Mouse (Mus musculus) spleen, embryonic (tissue): Measurements from ENCODE around the gene Tagln.

Source experiments
- CTCF ChIA-PET: fragments of 350-600 bp; sonication (Branson Sonifier 250); formaldehyde crosslinking; loops from one replicate; lab custom pipeline; 2022; lab: Charles Lee

Gene Tagln

DNA sequence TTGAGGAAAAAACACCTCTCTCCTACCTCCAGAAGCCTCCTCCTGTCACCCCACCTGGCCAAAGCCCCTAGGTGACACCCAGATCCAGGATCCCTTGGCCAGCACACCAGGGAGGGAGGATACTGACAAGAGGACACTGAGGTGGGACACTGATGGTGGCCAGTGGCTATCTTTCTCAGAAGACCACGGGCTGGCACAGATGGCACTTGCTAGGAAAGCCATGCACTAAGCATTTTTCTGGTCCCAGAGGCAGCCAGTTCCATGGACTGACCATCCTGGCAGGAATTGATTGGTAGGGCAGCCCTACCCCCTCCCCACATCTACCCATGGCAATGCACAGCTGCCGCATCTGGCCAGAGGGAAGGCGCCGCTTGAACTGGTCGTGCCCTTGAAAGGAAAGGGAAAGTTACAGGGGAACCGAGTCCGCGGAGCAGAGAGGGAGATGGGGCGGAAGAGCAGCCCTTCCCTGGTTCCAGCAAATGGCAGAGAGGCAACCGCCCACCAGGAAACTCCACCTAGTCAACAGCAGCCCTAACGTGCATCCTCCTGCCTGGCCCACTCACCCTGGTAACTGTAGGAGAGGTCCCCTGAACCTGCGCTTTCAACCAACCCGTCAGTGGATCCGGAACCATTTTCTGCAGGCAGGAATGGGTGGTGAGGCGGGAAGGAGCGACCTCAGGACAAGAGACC lies 10.5 kb upstream of the Tagln start:
- CTCF ChIA-PET = interaction anchor here (1.2 kb wide), 1 partner anchor 8 kb away, joined by 4 read pairs; no protein-coding TSS in a partner anchor

DNA sequence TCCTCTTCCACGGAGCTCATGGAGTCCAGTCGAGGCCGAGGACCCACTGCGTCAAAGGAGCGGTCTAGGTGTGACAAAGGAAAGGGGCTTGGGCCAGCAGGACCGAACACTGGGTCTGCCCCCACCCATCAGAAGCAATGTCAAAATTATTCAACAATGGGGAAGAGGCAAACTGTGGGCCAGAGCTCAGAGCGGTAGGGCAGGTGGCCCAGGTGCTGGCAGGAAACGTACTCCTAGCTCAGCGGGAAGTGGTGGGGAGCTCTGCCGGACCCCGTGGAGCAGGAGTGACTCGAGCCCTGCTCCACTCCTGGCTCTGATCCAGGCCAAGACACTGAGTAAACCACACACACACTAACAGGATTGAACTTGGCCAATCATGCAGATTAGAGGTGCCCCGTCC lies 9.9 kb upstream of the Tagln start:
- CTCF ChIA-PET = interaction anchor here (0.9 to 1.2 kb wide), 2 partner anchors 8 to 10 kb away, joined by 3 to 4 read pairs; partner anchors contain the start of gene Sidt2

DNA sequence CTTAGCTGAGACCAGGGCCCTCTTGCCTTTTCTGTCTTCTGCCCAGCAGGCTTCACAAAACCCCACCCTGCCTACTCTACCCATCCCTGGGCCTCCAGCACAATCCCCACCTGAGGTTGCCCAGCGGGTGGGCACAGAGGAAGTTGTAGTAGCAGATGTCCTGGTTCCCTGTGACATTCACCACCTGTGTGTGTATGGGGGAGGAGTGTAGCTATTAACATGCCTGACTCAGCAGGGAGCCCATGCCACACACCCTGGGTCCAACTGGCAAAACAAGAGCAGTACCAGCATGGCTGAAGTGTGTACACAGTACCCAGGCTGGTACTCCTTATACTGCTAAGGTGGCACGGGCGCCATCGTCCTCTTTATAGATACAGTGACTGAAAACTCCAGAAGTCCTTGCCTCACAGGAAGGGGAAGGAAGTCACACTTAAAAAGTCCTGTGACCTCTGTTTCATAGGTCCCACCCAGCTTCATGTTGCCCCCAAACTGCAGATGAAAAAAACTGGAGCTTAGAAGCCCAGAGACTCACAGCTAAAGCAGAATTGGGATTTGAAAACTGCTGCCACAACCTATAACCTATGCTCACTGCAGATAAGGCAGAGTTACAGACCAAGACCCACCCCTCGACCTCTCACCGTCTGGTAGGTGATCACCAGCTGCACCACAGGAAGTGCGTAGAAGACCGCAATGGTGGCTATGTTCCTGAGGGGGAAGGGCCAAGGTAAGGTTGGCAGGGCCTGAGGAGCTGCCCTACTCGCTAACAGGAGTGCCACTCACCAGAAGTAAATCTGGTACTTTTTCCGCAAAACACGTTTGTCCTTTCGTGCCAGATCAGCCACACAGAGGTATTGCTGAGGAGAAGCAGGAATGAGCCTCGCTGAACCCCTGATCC lies 8.9 kb upstream of the Tagln start:
- CTCF ChIA-PET = interaction anchor here (0.6 to 1.2 kb wide), 4 partner anchors 9 to 345 kb away, joined by 3 to 4 read pairs (median 3); partner anchors contain the start of gene Sidt2

GRCm38 (mm10) chr9:45943628-45944505 lies 8.0 kb upstream of the Tagln start:
- CTCF ChIA-PET = interaction anchor here (0.7 kb wide), 1 partner anchor 346 kb away, joined by 3 read pairs; no protein-coding TSS in a partner anchor

GRCm38 (mm10) chr9:45942916-45943315 lies 7.1 kb upstream of the Tagln start:
- CTCF ChIA-PET = no interaction called here

DNA sequence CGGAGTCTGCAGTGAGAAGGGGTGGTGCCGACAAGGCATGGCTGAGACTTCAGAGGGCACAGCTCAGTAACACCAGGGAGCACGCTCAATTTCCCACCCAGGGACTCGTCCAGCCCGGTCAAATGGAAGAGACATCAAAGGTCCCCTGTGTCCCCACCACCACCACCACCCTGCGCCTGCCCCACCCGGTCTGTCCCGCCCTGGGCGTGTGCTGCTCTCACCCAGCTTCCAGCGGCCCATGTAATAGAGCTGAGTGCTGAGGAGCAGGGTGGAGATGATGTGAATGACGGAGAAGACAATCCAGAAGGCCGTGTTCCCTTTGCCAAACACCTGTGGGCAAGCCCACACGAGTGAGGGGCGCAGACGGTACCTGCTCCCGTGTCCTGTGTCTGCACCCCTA lies 6.6 kb upstream of the Tagln start:
- CTCF ChIA-PET = no interaction called here

DNA sequence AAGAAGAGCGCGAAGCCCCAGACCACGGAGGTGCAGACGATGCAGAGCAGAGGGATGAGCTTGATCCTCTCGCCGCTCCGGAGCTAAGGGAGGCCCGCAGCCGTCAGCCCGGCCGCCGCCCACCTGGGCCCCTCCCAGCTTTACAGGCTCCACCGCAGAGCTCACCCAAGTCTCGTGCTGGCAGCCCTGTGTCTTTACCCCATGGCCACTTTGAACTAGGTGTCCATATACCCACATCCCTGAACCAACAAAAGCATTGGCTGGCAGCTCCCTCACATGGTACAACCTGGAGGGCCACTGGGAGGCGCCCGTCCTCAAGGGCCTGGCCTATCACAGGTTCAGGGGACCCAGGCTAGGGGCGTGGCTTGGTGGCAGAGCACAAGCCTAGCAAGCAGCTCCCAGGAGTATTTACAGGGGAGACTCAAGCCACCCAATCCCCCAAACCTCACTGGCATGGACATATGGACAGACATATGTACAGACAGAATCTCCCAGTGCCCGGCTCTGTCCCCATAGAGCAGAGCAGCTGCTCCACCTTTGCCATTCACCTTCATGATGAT lies 5.6 kb upstream of the Tagln start:
- CTCF ChIA-PET = interaction anchor here (0.9 kb wide), 1 partner anchor 29 kb away, joined by 3 read pairs; no protein-coding TSS in a partner anchor

- CTCF ChIA-PET = interaction anchor here (1.3 kb wide), 1 partner anchor 16 kb away, joined by 3 read pairs; no protein-coding TSS in a partner anchor
Measured at GRCm38 (mm10) chr9:45939794-45940193, 3.9 kb upstream of the Tagln start.

DNA sequence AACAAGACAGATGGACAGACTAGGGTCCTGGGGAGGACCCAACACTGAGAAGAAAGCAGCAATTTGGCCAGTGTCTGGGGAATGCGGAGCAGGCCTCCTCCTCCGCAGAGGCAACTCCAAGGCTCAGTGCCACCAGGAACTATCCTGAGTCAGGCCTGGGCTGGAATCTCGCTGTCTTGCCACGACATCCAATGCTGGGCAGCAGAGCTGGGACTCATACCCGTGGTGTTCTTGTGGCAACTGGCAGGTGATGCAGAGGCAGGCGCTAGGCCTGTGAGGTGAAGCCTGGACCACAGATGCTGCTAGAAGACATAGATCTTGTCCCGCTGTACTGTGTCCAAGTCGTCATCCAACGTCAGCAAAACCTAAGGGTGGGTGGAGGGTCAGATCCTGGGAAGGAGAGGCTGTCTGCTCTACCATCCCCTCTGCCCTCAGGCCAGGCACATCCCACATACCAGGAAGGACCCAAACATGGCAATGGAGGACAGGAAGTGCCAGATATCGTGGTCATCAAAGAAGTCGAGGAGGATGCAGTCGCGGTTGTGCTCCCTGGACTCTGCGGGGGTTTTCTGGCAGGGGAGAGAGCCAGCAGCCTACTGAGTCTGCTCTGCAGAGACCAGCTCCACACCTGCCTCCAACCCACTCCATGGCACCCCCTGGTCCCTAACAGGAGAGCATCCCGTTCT lies 3.2 kb upstream of the Tagln start:
- CTCF ChIA-PET = interaction anchor here (1.3 kb wide), 1 partner anchor 17 kb away, joined by 3 read pairs; no protein-coding TSS in a partner anchor

- CTCF ChIA-PET = interaction anchor here (0.6 kb wide), 1 partner anchor 107 kb away, joined by 3 read pairs; no protein-coding TSS in a partner anchor
Measured at GRCm38 (mm10) chr9:45938088-45938487, 2.2 kb upstream of the Tagln start.

GRCm38 (mm10) chr9:45936883-45937282 lies 1.0 kb upstream of the Tagln start:
- CTCF ChIA-PET = interaction anchor here (0.5 kb wide), 1 partner anchor 49 kb away, joined by 4 read pairs; no protein-coding TSS in a partner anchor

- CTCF ChIA-PET = no interaction called here
Measured at GRCm38 (mm10) chr9:45932571-45933415, 3.1 kb downstream of the Tagln start.

GRCm38 (mm10) chr9:45931958-45932357 lies 3.9 kb downstream of the Tagln start:
- CTCF ChIA-PET = no interaction called here

GRCm38 (mm10) chr9:45929285-45929684 lies 6.6 kb downstream of the Tagln start:
- CTCF ChIA-PET = no interaction called here

DNA sequence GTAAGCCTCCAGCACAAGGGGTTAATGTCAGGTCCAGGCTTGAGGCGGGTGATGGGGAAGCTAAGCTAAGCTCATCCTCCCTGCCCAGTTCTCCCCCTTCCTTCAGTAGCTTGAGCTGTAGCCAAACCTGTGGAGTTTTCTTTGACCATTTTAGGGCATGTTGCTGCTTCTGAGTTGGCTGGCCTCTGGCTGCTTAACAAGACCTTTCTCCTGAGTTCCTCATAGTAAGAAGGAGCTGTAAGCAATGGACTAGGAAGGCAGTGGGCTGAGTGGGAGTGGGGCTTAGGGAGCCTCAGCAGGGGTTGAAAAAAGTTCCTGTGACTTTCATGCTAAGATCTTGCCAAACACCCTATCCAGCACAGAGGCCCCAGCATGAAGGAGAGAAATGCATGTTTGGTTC lies 16.0 kb downstream of the Tagln start:
- CTCF ChIA-PET = no interaction called here

GRCm38 (mm10) chr9:45917041-45917934 lies 18.6 kb downstream of the Tagln start:
- CTCF ChIA-PET = no interaction called here

GRCm38 (mm10) chr9:45915659-45916058 lies 20.2 kb downstream of the Tagln start:
- CTCF ChIA-PET = no interaction called here

DNA sequence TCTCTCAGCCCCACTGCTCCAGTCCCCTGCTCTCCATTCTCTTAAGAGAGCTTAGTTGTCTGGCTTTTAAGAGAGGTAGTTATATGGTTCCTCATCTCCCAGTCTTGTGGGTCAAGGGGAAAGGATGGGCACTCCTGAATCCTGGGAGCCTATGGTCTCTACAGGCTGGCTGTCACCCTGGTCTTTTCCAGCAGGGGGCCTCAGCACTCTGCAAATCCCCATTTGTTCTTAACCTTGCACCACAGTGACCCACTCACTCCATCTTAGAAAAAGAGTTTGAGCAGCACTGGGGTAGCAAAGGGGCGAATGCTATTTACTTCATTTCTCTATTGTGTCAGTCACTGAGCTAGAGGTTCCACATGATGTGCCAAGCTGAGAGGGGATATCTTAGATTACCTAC lies 24.2 kb downstream of the Tagln start:
- CTCF ChIA-PET = interaction anchor here (0.6 to 1.5 kb wide), 2 partner anchors 109 to 273 kb away, joined by 3 to 4 read pairs; no protein-coding TSS in a partner anchor
